Mouse (Mus musculus) cerebral cortex, adult 2 months (tissue): ENCODE measurements around the gene Tnfaip3.

ENCODE experiments used
- WGBS: fragments of 180-500 bp; shearing (Covaris S2); methylation state at CpG from one replicate; pipeline ENCODE4 v1.1.7; 2018; 5-methylcytosine and 5-hydroxymethylcytosine counted together

Gene Tnfaip3

DNA sequence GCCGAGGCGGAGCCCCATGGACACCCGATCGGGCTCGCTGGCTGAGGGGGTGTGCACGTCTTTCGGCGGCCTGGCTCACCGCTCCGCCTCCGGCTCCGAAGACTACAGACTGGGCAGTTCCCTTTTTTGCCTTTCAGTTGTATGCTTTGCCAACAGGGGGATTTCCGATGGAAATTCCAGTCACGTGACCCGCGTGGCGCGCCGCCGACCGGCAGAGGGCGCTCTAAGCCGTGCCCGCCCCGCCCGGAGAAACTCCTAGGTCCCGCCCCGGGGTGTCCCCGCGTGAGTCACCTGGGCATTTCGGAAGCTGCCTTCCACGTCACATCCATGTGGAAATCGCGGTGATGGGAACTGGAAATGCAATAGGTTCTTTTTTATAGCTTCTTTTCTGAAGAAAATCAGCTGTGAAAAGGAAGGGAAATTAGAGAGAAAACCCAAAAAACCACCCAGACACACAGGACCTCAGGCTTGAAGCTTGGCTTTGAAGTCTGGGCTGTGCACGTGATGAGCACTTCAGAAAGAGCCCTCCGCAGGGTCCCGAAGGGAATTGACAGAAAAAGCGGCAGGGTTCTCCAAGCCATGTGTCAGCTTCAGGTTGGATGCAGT, at the start of gene Tnfaip3:
Tnfaip3 (minus strand) TSS at position 401 of the 606 bp plus-strand sequence.
- 1% methylated on average over 38 of the region's 38 CpGs for WGBS

DNA sequence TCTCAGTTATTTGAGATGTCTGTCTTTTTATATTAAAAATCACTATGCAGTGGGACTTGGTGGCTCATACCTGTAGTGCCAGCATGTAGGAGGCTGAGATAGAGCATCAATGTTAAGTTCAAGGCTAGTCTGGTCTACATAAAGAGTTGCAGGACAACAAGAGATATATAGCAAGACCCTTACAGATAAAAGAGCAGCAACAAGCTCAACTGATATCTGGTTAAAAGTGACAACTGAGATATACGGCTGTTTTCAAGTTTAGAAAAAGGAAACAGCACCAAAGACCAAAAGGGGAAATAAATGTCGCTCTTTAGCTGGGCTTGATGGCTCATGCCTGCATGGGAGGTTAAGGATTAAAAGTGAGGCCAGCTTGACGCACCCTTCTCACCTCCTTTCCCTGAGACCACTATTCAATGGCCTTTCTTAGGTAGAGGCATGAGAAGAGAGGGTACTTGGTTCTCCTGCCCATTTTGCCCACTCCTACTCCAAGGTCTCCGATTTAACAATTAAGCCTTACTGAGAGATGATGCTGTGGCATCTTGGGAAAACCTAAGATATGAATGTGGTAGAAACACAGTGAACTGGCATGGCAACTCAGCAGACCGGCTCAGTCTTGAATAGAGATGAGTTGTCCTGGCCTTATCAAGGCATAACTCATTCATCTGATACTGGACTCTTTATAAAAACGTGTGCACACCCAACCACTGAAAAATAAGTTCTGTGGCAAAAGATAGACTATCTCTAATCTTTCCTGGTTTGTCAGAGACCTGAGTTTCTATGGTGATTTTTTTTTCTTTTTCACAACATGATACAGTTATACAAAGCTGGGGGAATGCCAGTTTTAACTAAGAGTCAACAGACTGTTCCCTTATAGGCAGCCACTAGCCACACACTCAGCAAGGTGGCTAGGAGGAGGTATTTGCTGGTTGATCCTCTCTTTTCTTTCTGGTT, 49.5 kb upstream of the Tnfaip3 start:
- 77% methylated on average over 6 of the region's 6 CpGs for WGBS

DNA sequence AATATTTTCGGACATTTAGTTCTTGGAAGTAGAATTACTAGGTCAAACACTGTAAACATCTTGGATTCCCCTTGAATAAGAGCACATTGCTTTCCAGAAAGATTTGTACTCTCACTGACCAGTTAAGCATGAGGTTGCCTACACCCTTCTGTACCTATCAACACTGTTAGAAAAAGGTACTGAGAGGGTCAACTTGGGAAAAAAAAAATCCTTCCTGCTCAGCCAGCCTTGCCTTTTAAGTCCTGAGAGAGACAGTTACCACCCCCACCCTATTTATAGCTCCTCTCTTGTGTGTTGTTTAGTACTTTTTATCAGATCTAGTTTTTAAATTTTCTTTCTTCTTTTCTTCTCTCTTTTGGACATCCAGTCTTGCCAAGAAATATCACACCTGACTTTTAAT, 48.2 kb upstream of the Tnfaip3 start:
- WGBS, result 59% methylated on average over 1 of the region's 1 CpGs

GRCm38 (mm10) chr10:19063208-19063607, 47.8 kb upstream of the Tnfaip3 start:
- WGBS, result 86% methylated on average over 4 of the region's 4 CpGs

DNA sequence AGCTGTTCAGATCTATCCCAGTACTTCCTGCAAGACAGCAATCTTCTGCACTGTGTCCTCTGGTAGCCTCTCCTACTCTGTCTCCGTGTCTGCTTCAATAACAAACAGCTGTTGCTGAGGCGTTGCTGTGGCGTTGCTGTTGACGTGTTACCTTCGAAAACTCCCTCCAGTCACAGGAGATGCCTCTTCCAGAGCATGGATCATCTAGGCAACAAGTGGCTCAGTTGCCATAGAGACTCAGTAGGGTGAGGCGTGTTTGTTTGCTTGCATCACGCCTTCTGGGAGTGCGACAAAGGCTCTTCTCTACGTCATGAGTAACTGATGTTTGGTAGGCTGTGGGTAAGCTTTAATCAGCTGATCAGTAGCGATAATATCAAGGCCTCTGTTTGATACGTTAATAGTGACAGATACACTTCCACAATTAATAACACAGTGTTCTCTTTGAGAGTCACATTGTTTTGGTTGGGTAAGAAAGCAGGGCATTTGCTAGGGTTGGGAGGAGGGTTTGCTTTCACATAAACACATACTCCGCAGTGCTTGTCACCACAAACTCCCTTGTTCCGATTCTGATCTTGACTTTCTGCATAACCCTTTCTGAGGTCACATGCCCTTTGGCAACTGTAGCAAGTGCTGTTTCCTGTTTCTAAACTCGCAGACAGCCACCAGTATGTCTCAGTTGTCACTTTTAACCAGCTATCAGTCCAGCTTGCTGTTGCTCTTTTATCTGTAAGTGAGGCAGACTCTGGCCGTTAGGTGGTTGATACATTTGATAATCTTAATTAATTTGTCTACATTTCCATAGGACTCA, 46.8 kb upstream of the Tnfaip3 start:
- 54% methylated on average over 15 of the region's 15 CpGs for WGBS

DNA sequence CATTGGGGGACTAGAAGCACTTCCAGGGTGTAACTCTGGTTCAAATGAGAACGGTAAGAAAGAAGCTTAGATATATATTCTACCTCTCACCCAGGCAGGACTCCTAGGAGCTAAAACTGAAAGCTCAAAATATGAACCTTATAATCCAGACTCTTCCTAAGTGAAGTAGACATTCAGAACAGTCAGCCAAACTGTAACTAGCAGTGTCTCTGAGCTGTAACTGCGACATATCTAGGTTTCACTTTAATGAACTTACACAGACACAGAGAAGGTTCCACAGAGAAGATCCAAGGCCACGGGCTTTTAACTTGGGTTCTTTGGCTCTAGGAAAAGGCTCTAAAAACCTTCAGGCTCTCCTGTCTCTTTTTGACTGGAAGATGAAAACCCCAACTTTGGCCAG, 45.7 kb upstream of the Tnfaip3 start:
- 89% methylated on average over 3 of the region's 3 CpGs for WGBS

DNA sequence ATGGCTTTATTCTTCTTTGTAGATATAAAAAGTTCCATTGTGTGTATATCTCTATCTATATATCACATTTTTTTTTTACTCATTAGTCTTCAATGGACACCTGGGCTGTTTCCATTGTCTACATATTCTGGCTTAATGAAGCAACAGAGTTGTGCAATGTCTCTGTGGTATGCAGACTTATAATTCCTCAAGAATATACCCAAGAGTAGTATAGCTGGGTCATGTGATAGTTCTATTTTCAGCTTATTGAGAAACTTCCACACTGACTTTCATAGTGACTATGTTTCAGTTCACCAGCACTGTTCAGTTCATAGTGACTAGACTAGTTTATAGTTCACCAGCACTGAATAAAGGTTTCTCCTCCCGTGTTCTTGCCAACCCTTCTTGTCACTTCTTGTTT, 38.1 kb upstream of the Tnfaip3 start:
- WGBS, result 42% methylated on average over 1 of the region's 1 CpGs

DNA sequence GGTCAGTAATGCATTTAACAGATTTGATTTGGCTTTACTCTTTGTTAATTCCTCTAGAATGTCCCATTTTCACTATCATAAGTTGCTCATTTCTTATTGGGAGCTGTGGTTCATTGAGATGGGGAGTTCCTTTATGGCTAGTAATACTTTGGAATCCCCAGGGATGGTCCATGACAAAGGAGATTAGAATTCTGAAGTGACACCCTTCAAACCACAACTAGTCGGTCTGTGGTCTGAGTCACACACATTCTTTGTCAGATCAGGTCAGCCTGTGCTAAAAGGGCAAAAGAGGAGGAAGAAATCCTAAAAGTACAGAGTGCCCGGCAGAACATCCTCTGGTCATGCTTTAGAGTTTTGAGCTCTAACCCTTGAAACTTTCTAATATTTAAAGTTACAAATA, 30.5 kb upstream of the Tnfaip3 start:
- 73% methylated on average over 2 of the region's 2 CpGs for WGBS

GRCm38 (mm10) chr10:19044765-19045516, 29.5 kb upstream of the Tnfaip3 start:
- 93% methylated on average over 9 of the region's 9 CpGs for WGBS

DNA sequence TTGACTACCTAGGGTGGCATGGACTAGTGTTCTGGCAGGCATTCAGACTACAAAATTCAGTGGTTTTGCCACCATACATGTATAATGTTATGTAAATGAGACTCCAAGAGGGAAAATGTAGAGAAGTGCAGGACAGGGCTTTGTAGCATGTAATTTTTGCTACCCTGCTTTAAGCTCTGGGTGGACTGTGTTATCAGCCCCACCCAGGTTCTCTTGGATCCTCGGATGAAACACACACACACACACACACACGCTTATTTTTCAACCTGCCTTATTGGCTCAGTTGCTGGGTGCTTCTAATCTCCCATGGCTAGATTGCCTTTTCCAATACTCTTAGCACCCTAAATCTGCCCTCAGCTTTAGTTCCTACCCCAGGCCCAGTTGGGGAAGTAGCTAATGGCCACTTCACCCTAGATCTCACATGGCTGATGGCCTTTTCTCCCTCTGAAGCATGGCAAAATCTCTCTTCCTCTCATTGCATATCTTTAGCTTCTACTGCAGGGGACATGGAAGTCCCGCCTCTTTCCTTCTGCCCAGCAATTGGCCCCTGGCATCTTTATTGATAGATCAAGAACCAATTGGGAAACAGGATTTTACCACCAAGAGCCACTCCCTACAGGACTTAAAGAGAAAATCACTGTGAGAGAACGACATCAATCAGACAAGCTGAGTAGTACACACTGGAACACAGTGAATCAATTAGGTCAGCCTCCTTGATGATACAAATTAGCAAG, 28.2 kb upstream of the Tnfaip3 start:
- WGBS, result 66% methylated on average over 4 of the region's 4 CpGs

DNA sequence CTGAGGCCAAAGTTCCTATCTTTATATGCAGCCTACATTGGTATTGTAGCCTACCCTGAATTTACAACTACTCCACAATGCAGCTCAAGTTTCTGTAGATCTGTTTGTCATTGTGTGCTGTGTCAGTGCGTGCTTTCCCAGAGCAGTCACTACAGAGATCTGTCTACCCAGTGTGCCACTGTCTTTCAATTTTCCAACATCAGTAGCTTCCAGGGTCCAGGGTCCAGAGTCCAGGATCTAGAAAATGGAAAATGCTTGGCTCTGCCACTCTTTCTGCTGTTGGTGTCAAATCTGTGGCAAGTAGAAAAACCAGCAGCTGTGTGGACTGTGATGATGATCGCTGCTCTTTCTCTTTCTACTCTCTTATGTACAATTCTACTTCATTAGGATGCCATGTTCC, 24.7 kb upstream of the Tnfaip3 start:
- 91% methylated on average over 2 of the region's 2 CpGs for WGBS

GRCm38 (mm10) chr10:19034764-19035163, 19.3 kb upstream of the Tnfaip3 start:
- WGBS, result 73% methylated on average over 3 of the region's 3 CpGs

GRCm38 (mm10) chr10:19033696-19034095, 18.2 kb upstream of the Tnfaip3 start:
- WGBS, result 98% methylated on average over 1 of the region's 1 CpGs

GRCm38 (mm10) chr10:19030628-19031027, 15.2 kb upstream of the Tnfaip3 start:
- WGBS, result 51% methylated on average over 2 of the region's 2 CpGs

GRCm38 (mm10) chr10:19026710-19027109, 11.3 kb upstream of the Tnfaip3 start:
- 84% methylated on average over 5 of the region's 5 CpGs for WGBS

DNA sequence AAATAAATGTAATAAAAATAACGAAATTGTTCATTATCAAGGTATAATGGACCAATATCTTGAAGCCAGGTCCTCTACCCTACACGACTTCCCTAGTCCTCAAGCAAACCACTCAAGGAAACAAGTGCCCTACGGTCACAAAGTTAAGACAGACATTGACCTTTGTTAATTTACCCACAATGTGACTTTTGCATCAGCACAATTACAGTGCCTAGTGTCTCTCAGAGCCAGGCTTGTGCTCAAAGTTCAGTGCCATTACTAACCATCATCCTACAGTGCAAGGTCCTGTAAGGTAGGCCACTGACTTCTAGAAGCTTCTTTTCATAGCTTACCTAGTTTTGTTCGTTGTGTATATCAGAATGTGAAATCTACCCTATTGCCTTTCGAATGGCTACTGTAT, 8.9 kb upstream of the Tnfaip3 start:
- 87% methylated on average over 5 of the region's 5 CpGs for WGBS

DNA sequence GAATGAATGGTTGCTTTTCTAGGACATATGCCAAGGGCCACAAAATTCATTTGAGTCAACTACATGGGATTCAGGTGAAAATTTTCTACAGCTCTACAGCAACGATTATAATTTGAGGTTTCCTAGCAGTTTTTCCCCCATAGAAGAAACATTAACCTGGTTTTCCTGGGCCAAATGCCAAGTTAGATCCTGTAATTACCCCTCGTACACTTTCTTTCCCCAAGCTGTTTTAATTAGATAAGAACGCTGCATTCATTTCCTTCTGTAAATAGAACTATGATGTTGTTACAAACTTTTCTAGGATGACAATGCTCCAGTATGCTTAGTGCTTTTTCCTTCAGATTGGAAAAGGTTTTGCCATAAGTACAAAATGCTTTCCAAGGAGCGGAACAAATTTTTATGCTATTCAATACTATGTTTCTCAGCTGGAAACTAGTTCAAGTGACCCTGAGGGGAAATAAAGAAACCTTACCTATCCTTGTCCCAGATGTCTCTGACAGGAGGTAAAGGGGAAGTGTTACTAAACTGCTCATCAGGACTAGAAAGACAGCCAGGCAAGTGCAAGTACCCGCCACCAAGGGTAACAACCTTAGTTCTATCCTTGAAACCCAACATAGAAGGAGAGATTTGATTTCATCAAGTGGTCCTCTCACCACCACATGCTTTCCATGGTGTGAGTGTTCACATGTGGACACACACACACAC, 8.3 kb upstream of the Tnfaip3 start:
- WGBS, result 58% methylated on average over 5 of the region's 5 CpGs

GRCm38 (mm10) chr10:19022272-19022671, 6.8 kb upstream of the Tnfaip3 start:
- 58% methylated on average over 1 of the region's 1 CpGs for WGBS

- 73% methylated on average over 4 of the region's 4 CpGs for WGBS
Observed at GRCm38 (mm10) chr10:19016823-19017471, 1.5 kb upstream of the Tnfaip3 start.
